Mouse (Mus musculus) heart, postnatal 4 days (tissue): ENCODE measurements around the gene Cyb5b. TPM values are rescaled to one million over a fixed set of nuclear protein-coding genes. Genes with fewer than 3 reads are reported as not detected.

Source experiments
- DNase-seq: peaks from one replicate; pipeline ENCODE4 v3.0.0; 2021
- total RNA-seq, 2 experiments: library from RNA; stranded (reverse); gene quantifications; 2 replicates each; pipeline ENCODE4 v1.2.3; 2021

Cyb5b gene
- total RNA-seq, 2 experiments from 2014 or later = 55.6 to 59.6 TPM

GRCm38 (mm10) chr8:107227011-107227626 lies 76.7 kb downstream of the Cyb5b start:
- no peak for DNase-seq

GRCm38 (mm10) chr8:107233251-107233650 lies 82.8 kb downstream of the Cyb5b start:
- DNase-seq = no peak

DNA sequence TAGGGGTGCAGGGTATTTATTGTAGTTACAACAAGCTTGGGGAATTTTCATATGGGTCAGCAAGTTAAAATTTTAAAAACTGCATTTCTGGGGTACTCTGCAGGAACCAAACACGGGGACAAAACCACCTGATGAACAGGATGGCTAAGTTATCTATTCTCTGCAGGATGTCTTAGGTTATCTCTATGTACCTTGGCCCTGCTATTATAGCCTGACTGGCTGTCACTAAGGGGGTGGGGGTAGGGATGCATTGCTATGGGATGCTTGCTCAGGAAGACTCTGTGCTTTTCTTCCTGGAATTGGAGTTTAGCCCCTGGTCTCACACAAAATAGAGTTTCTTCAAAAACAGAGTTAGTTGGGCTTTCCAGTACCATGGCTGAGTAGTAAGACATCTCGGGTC lies 83.3 kb downstream of the Cyb5b start:
- DNase-seq = no peak

Other genes with a start within 250 kb of the Cyb5b start
- 10 to 100 TPM; 26.5 to 27.5 TPM for gene Sntb2, start 214.9 kb upstream of the Cyb5b start, total RNA-seq
- gene Vps4a, start 119.4 kb upstream of the Cyb5b start, total RNA-seq = 10 to 100 TPM; 54.2 to 59.1 TPM
- 10 to 100 TPM; 39.0 TPM for gene Pdf, start 102.0 kb upstream of the Cyb5b start, total RNA-seq
- 10 to 100 TPM; 16.9 to 18.3 TPM for gene Cog8, start 94.0 kb upstream of the Cyb5b start, total RNA-seq
- 10 to 100 TPM; 37.4 to 41.1 TPM for gene Nip7, start 93.8 kb upstream of the Cyb5b start, total RNA-seq
- not detected for gene Tmed6, start 85.0 kb upstream of the Cyb5b start, total RNA-seq
- 10 to 100 TPM; 20.2 to 25.1 TPM for gene Terf2, start 54.1 kb upstream of the Cyb5b start, total RNA-seq
- gene Nfat5, start 142.8 kb downstream of the Cyb5b start, total RNA-seq = 10 to 100 TPM; 46.5 to 49.4 TPM